Mouse (Mus musculus) heart, adult 2 months (tissue): ENCODE measurements around the gene Tnfaip3. TPM values are rescaled to one million over a fixed set of nuclear protein-coding genes. Genes with fewer than 3 reads are reported as not detected.

Experiments used
- DNase-seq, 2 experiments: peaks; one replicate each; pipeline ENCODE4 v3.0.0; 2021
- H3K27ac ChIP-seq: fragments of 200-600 bp; 2 replicates; pipeline ENCODE4 v1.8.1; 2022
- H3K27me3 ChIP-seq: fragments of 200-500 bp; 2 replicates; pipeline ENCODE4 v1.6.1; 2012; ENCODE audit warnings: mild to moderate bottlenecking, low read length, inconsistent platforms, mixed read lengths; ENCODE audit not compliant: control insufficient read depth, insufficient read depth
- H3K36me3 ChIP-seq: fragments of 200-500 bp; 2 replicates; pipeline ENCODE4 v1.6.1; 2012; ENCODE audit warnings: low read length, inconsistent platforms; ENCODE audit not compliant: control insufficient read depth, insufficient read depth
- H3K4me1 ChIP-seq: fragments of 200-500 bp; 2 replicates; pipeline ENCODE4 v1.6.1; 2011; ENCODE audit warnings: low read length; ENCODE audit not compliant: control insufficient read depth, insufficient read depth
- H3K4me3 ChIP-seq: fragments of 200-600 bp; 2 replicates; pipeline ENCODE4 v1.8.1; 2022
- H3K79me2 ChIP-seq: fragments of 200-500 bp; replicated peaks from 2 replicates; pipeline ENCODE4 v1.6.1; 2012; ENCODE audit warnings: mild to moderate bottlenecking, inconsistent platforms, low read length, moderate library complexity, mixed read lengths; ENCODE audit not compliant: control insufficient read depth, insufficient read depth
- H3K9ac ChIP-seq: fragments of 200-500 bp; 2 replicates; pipeline ENCODE4 v1.6.1; 2012; ENCODE audit warnings: low read depth, mild to moderate bottlenecking, control low read depth, inconsistent platforms, low read length, mixed read lengths
- CTCF ChIP-seq: fragments of 200-600 bp; IDR thresholded peaks from 2 replicates; pipeline ENCODE4 v1.8.1; 2022; ENCODE audit warnings: antibody characterized with exemption, mild to moderate bottlenecking, moderate library complexity
- EP300 ChIP-seq: fragments of 200-500 bp; IDR thresholded peaks from 2 replicates; pipeline ENCODE4 v1.6.1; 2011; ENCODE audit warnings: low read depth, low read length, control low read depth; ENCODE audit not compliant: insufficient read depth
- POLR2A ChIP-seq: fragments of 200-500 bp; IDR thresholded peaks from 2 replicates; pipeline ENCODE4 v1.6.1; 2011; ENCODE audit warnings: mild to moderate bottlenecking, low read depth, low read length, control low read depth; ENCODE audit not compliant: insufficient read depth
- WGBS: fragments of 180-500 bp; shearing (Covaris S2); methylation state at CpG from one replicate; pipeline ENCODE4 v1.1.7; 2018; 5-methylcytosine and 5-hydroxymethylcytosine counted together
- intact Hi-C: fragments of 180-260 bp; cut with DNase I; formaldehyde crosslinking; loops from one replicate; pipeline ENCODE4 v1.15.1; 2025
- polyA plus RNA-seq: library from polyadenylated mRNA; depleted of rRNA; stranded (reverse); fragments of >200 nt; gene quantifications from 2 replicates; pipeline ENCODE4 v1.2.3, GENCODE M21; 2012
- total RNA-seq, 2 experiments: library from RNA; stranded (reverse); gene quantifications; 2 replicates each; pipeline ENCODE4 v1.2.3; 2021

Gene Tnfaip3
- total and polyA plus RNA-seq, 3 experiments = 1.5 to 2.1 (median 2.0) TPM

- Histone ChIP-seq H3K36me3 (no peaks in the 10 kb centered on the region), H3K27ac (no peak overlapping the region), H3K9ac (no peak overlapping the region), H3K4me1 (no peaks in the 10 kb centered on the region), H3K79me2 (no peaks in the 10 kb centered on the region), H3K4me3 (no peak overlapping the region), H3K27me3 (no peaks in the 10 kb centered on the region)
- intact Hi-C loops = no loop called here
- 69% methylated on average over 2 of the region's 2 CpGs for WGBS
- DNase-seq = no peak
- TF ChIP-seq POLR2A (no peak), CTCF (no peak), EP300 (no peak)
Measured at GRCm38 (mm10) chr10:18987907-18988199, 27.6 kb downstream of the Tnfaip3 start.

- no peaks in the 10 kb centered on the region for H3K79me2 ChIP-seq
- no peaks in the 10 kb centered on the region for H3K4me1 ChIP-seq
- H3K4me3 ChIP-seq = no peak overlapping the region
- DNase-seq = no peak
- H3K27me3 ChIP-seq = no peaks in the 10 kb centered on the region
- no peaks in the 10 kb centered on the region for H3K36me3 ChIP-seq
- no peak overlapping the region for H3K9ac ChIP-seq
- TF ChIP-seq CTCF (no peak), EP300 (no peak), POLR2A (no peak)
- no peak overlapping the region for H3K27ac ChIP-seq
- intact Hi-C loops = no loop called here
- 41% methylated on average over 2 of the region's 2 CpGs for WGBS
Measured at GRCm38 (mm10) chr10:18987046-18987906, 28.2 kb downstream of the Tnfaip3 start.

GRCm38 (mm10) chr10:18985516-18985915 lies 29.9 kb downstream of the Tnfaip3 start:
- no peaks in the 10 kb centered on the region for H3K36me3 ChIP-seq
- no peak for DNase-seq
- TF ChIP-seq POLR2A (no peak), EP300 (no peak), CTCF (no peak)
- no peaks in the 10 kb centered on the region for H3K4me1 ChIP-seq
- H3K79me2 ChIP-seq = no peaks in the 10 kb centered on the region
- no peaks in the 10 kb centered on the region for H3K27me3 ChIP-seq
- H3K27ac ChIP-seq = no peak overlapping the region
- H3K9ac ChIP-seq = no peak overlapping the region
- intact Hi-C loops = no loop called here
- WGBS = 90% methylated on average over 3 of the region's 3 CpGs
- H3K4me3 ChIP-seq = no peak overlapping the region

- Histone ChIP-seq H3K27me3 (no peaks in the 10 kb centered on the region), H3K79me2 (no peaks in the 10 kb centered on the region), H3K9ac (no peak overlapping the region), H3K36me3 (no peaks in the 10 kb centered on the region), H3K4me3 (no peak overlapping the region), H3K27ac (no peak overlapping the region), H3K4me1 (no peaks in the 10 kb centered on the region)
- DNase-seq = no peak
- intact Hi-C loops = no loop called here
- no peak for TF ChIP-seq EP300
- TF ChIP-seq POLR2A = no peak
- no peak for TF ChIP-seq CTCF
- 57% methylated on average over 6 of the region's 6 CpGs for WGBS
Measured at GRCm38 (mm10) chr10:18983514-18983913, 31.9 kb downstream of the Tnfaip3 start.

- H3K79me2 ChIP-seq = no peaks in the 10 kb centered on the region
- no peaks in the 10 kb centered on the region; the same call in 1 of the 2 replicates for H3K4me1 ChIP-seq
- intact Hi-C loops = no loop called here
- WGBS = 63% methylated on average over 3 of the region's 3 CpGs
- H3K9ac ChIP-seq = no peak overlapping the region
- H3K27me3 ChIP-seq = no peaks in the 10 kb centered on the region
- TF ChIP-seq EP300 (no peak), POLR2A (no peak), CTCF (no peak)
- H3K27ac ChIP-seq = no peak overlapping the region
- no peak overlapping the region for H3K4me3 ChIP-seq
- no peak for DNase-seq
- H3K36me3 ChIP-seq = no peaks in the 10 kb centered on the region
Measured at GRCm38 (mm10) chr10:18974486-18974885, 41.0 kb downstream of the Tnfaip3 start.

GRCm38 (mm10) chr10:18966893-18967292 lies 48.6 kb downstream of the Tnfaip3 start:
- no peaks in the 10 kb centered on the region for H3K79me2 ChIP-seq
- no peak for DNase-seq
- H3K9ac ChIP-seq = no peak overlapping the region
- no peak overlapping the region for H3K4me3 ChIP-seq
- intact Hi-C loops = no loop called here
- TF ChIP-seq CTCF (no peak), POLR2A (no peak), EP300 (no peak)
- WGBS = 90% methylated on average over 10 of the region's 10 CpGs
- no peak overlapping the region for H3K27ac ChIP-seq
- no peaks in the 10 kb centered on the region; the same call in 1 of the 2 replicates for H3K36me3 ChIP-seq
- no peaks in the 10 kb centered on the region for H3K27me3 ChIP-seq
- peaks cover 2% of the 10 kb centered on the region for H3K4me1 ChIP-seq
